Mouse (Mus musculus): ENCODE results near the gene Ush2a.

- no peak for TF ChIP-seq CTCF (IDR thresholded peaks at IDR 0.05; ENCODE audit: control insufficient read depth, insufficient read depth, insufficient replicate concordance, low read depth, low read length)
- TF ChIP-seq POLR2A (IDR thresholded peaks at IDR 0.05; ENCODE audit: control insufficient read depth, low read depth, low read length): no peak
Measured at GRCm38 (mm10) chr1:188527451-188527850, 265.6 kb downstream of the Ush2a start.
